Mouse (Mus musculus): ENCODE results near the gene Dgka. TPM values are rescaled to one million over a fixed set of nuclear protein-coding genes. Genes with fewer than 3 reads are reported as not detected.

Gene Dgka
- polyA plus RNA-seq, 1 experiment from 2014 or later, result 5.4 TPM

GRCm38 (mm10) chr10:128704491-128705316 lies 40.0 kb downstream of the Dgka start, which contains the start of gene Cdk2:
Cdk2 (minus strand) TSS chr10:128705031.
- H3K27me3 ChIP-seq (ENCODE audit: control insufficient read depth, insufficient read depth, low read length), result no peaks in the 10 kb centered on the region
- peaks cover 7 to 21% of the 10 kb centered on the region in 2 experiments for H3K4me1 ChIP-seq (ENCODE audit: control insufficient read depth in 2 of 2, insufficient read depth in 2 of 2, low read length in 2 of 2)
- under 1% methylated on average over 62 of the region's 62 CpGs for WGBS
- peak within 1 kb of the TSS; percentile 89 for H3K9ac ChIP-seq (ENCODE audit: low read length)
- peak within 1 kb of the TSS; percentile 87 to 97 for H3K27ac ChIP-seq (replicated peaks in 1 of 2; ENCODE audit: control insufficient read depth in 1 of 2, insufficient read depth in 1 of 2, low read depth in 2 of 2, low read length in 2 of 2)
- peak; percentile 93 for ATAC-seq (ENCODE audit: insufficient number of reproducible peaks, insufficient read depth, low FRiP score, low read depth)
- peak within 1 kb of the TSS; percentile 68 for H3K4me2 ChIP-seq (ENCODE audit: low read length)
- H3K9me3 ChIP-seq (ENCODE audit: control insufficient read depth, low read length), result no peaks in the 10 kb centered on the region
- peaks cover 37% of the 10 kb centered on the region for H3K36me3 ChIP-seq (ENCODE audit: control insufficient read depth, insufficient read depth, low read length)
- H3K4me3 ChIP-seq (ENCODE audit: control insufficient read depth in 1 of 2, insufficient read depth in 1 of 2, low read depth in 1 of 2, low read length in 2 of 2), result peak within 1 kb of the TSS; percentile 69 to 77

- peak within 1 kb of the TSS; percentile 89 for H3K9ac ChIP-seq (ENCODE audit: low read length)
- H3K36me3 ChIP-seq (ENCODE audit: control insufficient read depth, insufficient read depth, low read length), result peaks cover 45% of the 10 kb centered on the region
- peak within 1 kb of the TSS; percentile 68 for H3K4me2 ChIP-seq (ENCODE audit: low read length)
- H3K4me1 ChIP-seq (ENCODE audit: control insufficient read depth in 2 of 2, insufficient read depth in 2 of 2, low read length in 2 of 2), result peaks cover 12 to 29% of the 10 kb centered on the region in 2 experiments
- 19% methylated on average over 4 of the region's 4 CpGs for WGBS
- peak within 1 kb of the TSS; percentile 87 to 97 for H3K27ac ChIP-seq (replicated peaks in 1 of 2; ENCODE audit: control insufficient read depth in 1 of 2, insufficient read depth in 1 of 2, low read depth in 2 of 2, low read length in 2 of 2)
- no peaks in the 10 kb centered on the region for H3K27me3 ChIP-seq (ENCODE audit: control insufficient read depth, insufficient read depth, low read length)
- peak within 1 kb of the TSS; percentile 69 to 77 for H3K4me3 ChIP-seq (ENCODE audit: control insufficient read depth in 1 of 2, insufficient read depth in 1 of 2, low read depth in 1 of 2, low read length in 2 of 2)
- no peak for ATAC-seq (ENCODE audit: insufficient number of reproducible peaks, insufficient read depth, low FRiP score, low read depth)
- no peaks in the 10 kb centered on the region for H3K9me3 ChIP-seq (ENCODE audit: control insufficient read depth, low read length)
These were observed 40.8 kb downstream of the Dgka start, which contains the start of gene Pmel for GRCm38 (mm10) chr10:128703895-128704294. Pmel (plus strand) TSS chr10:128704195.

GRCm38 (mm10) chr10:128702328-128703007 lies 42.2 kb downstream of the Dgka start:
- no peaks in the 10 kb centered on the region for H3K9me3 ChIP-seq (ENCODE audit: control insufficient read depth, low read length)
- H3K4me3 ChIP-seq (ENCODE audit: control insufficient read depth in 1 of 2, insufficient read depth in 1 of 2, low read depth in 1 of 2, low read length in 2 of 2), result no peak overlapping the region
- no peak for ATAC-seq (ENCODE audit: insufficient number of reproducible peaks, insufficient read depth, low FRiP score, low read depth)
- 0 out of 2 replicates have a peak overlapping the region, but pooled peaks have one; percentile 21 for H3K9ac ChIP-seq (ENCODE audit: low read length)
- 44% methylated on average over 6 of the region's 6 CpGs for WGBS
- 0 out of 2 replicates have a peak overlapping the region, but pooled peaks have one; percentile 13 for H3K4me2 ChIP-seq (ENCODE audit: low read length)
- peaks cover 57% of the 10 kb centered on the region for H3K36me3 ChIP-seq (ENCODE audit: control insufficient read depth, insufficient read depth, low read length)
- H3K27me3 ChIP-seq (ENCODE audit: control insufficient read depth, insufficient read depth, low read length), result no peaks in the 10 kb centered on the region
- peaks cover 14 to 31% of the 10 kb centered on the region in 2 experiments for H3K4me1 ChIP-seq (ENCODE audit: control insufficient read depth in 2 of 2, insufficient read depth in 2 of 2, low read length in 2 of 2)
- H3K27ac ChIP-seq (replicated peaks in 1 of 2; ENCODE audit: control insufficient read depth in 1 of 2, insufficient read depth in 1 of 2, low read depth in 2 of 2, low read length in 2 of 2), result peak overlapping the region in 1 of 2 experiments; percentile 39; a peak in 1 of 4 replicates

- Histone ChIP-seq H3K4me1 (ENCODE audit: control insufficient read depth in 2 of 2, insufficient read depth in 2 of 2, low read length in 2 of 2) (peaks cover 18 to 35% of the 10 kb centered on the region in 2 experiments), H3K4me3 (ENCODE audit: control insufficient read depth in 1 of 2, insufficient read depth in 1 of 2, low read depth in 1 of 2, low read length in 2 of 2) (no peak overlapping the region), H3K9me3 (ENCODE audit: control insufficient read depth, low read length) (no peaks in the 10 kb centered on the region), H3K27me3 (ENCODE audit: control insufficient read depth, insufficient read depth, low read length) (no peaks in the 10 kb centered on the region), H3K27ac (replicated peaks in 1 of 2; ENCODE audit: control insufficient read depth in 1 of 2, insufficient read depth in 1 of 2, low read depth in 2 of 2, low read length in 2 of 2) (no peak overlapping the region), H3K36me3 (ENCODE audit: control insufficient read depth, insufficient read depth, low read length) (peaks cover 58% of the 10 kb centered on the region), H3K9ac (ENCODE audit: low read length) (no peak overlapping the region), H3K4me2 (ENCODE audit: low read length) (no peak overlapping the region)
- WGBS, result 92% methylated on average over 5 of the region's 5 CpGs
- ATAC-seq (ENCODE audit: insufficient number of reproducible peaks, insufficient read depth, low FRiP score, low read depth), result no peak
These were observed 43.9 kb downstream of the Dgka start for GRCm38 (mm10) chr10:128700712-128701111.

- Histone ChIP-seq H3K4me1 (ENCODE audit: control insufficient read depth in 2 of 2, insufficient read depth in 2 of 2, low read length in 2 of 2) (peaks cover 15 to 42% of the 10 kb centered on the region in 2 experiments), H3K4me2 (ENCODE audit: low read length) (no peak overlapping the region), H3K9ac (ENCODE audit: low read length) (peak overlapping the region; percentile 38; the same call in 1 of the 2 replicates), H3K9me3 (ENCODE audit: control insufficient read depth, low read length) (no peaks in the 10 kb centered on the region), H3K4me3 (ENCODE audit: control insufficient read depth in 1 of 2, insufficient read depth in 1 of 2, low read depth in 1 of 2, low read length in 2 of 2) (no peak overlapping the region), H3K27ac (replicated peaks in 1 of 2; ENCODE audit: control insufficient read depth in 1 of 2, insufficient read depth in 1 of 2, low read depth in 2 of 2, low read length in 2 of 2) (peak overlapping the region in 1 of 2 experiments; percentile 55; a peak in 2 of 4 replicates), H3K27me3 (ENCODE audit: control insufficient read depth, insufficient read depth, low read length) (no peaks in the 10 kb centered on the region), H3K36me3 (ENCODE audit: control insufficient read depth, insufficient read depth, low read length) (peaks cover 58% of the 10 kb centered on the region)
- 40% methylated on average over 11 of the region's 11 CpGs for WGBS
- no peak for ATAC-seq (ENCODE audit: insufficient number of reproducible peaks, insufficient read depth, low FRiP score, low read depth)
These were observed 45.0 kb downstream of the Dgka start for GRCm38 (mm10) chr10:128699611-128700010.

- no peaks in the 10 kb centered on the region for H3K9me3 ChIP-seq (ENCODE audit: control insufficient read depth, low read length)
- H3K9ac ChIP-seq (ENCODE audit: low read length), result peak overlapping the region; percentile 38; the same call in 1 of the 2 replicates
- peaks cover 58% of the 10 kb centered on the region for H3K36me3 ChIP-seq (ENCODE audit: control insufficient read depth, insufficient read depth, low read length)
- H3K4me2 ChIP-seq (ENCODE audit: low read length), result no peak overlapping the region
- peaks cover 15 to 43% of the 10 kb centered on the region in 2 experiments for H3K4me1 ChIP-seq (ENCODE audit: control insufficient read depth in 2 of 2, insufficient read depth in 2 of 2, low read length in 2 of 2)
- H3K27ac ChIP-seq (replicated peaks in 1 of 2; ENCODE audit: control insufficient read depth in 1 of 2, insufficient read depth in 1 of 2, low read depth in 2 of 2, low read length in 2 of 2), result peak overlapping the region in 1 of 2 experiments; percentile 55; a peak in 2 of 4 replicates
- no peak for ATAC-seq (ENCODE audit: insufficient number of reproducible peaks, insufficient read depth, low FRiP score, low read depth)
- WGBS, result 76% methylated on average over 5 of the region's 5 CpGs
- H3K4me3 ChIP-seq (ENCODE audit: control insufficient read depth in 1 of 2, insufficient read depth in 1 of 2, low read depth in 1 of 2, low read length in 2 of 2), result no peak overlapping the region
- no peaks in the 10 kb centered on the region for H3K27me3 ChIP-seq (ENCODE audit: control insufficient read depth, insufficient read depth, low read length)
These were observed 45.6 kb downstream of the Dgka start for GRCm38 (mm10) chr10:128699006-128699405.

GRCm38 (mm10) chr10:128697072-128697725 lies 47.5 kb downstream of the Dgka start:
- peak overlapping the region; percentile 76 to 77; a peak in 2 of 4 replicates for H3K27ac ChIP-seq (replicated peaks in 1 of 2; ENCODE audit: control insufficient read depth in 1 of 2, insufficient read depth in 1 of 2, low read depth in 2 of 2, low read length in 2 of 2)
- H3K4me2 ChIP-seq (ENCODE audit: low read length), result peak overlapping the region; percentile 64; the same call in 1 of the 2 replicates
- peaks cover 13 to 26% of the 10 kb centered on the region in 2 experiments for H3K4me1 ChIP-seq (ENCODE audit: control insufficient read depth in 2 of 2, insufficient read depth in 2 of 2, low read length in 2 of 2)
- peaks cover 51% of the 10 kb centered on the region for H3K36me3 ChIP-seq (ENCODE audit: control insufficient read depth, insufficient read depth, low read length)
- H3K4me3 ChIP-seq (ENCODE audit: control insufficient read depth in 1 of 2, insufficient read depth in 1 of 2, low read depth in 1 of 2, low read length in 2 of 2), result no peak overlapping the region
- no peak for ATAC-seq (ENCODE audit: insufficient number of reproducible peaks, insufficient read depth, low FRiP score, low read depth)
- H3K9ac ChIP-seq (ENCODE audit: low read length), result no peak overlapping the region
- 91% methylated on average over 6 of the region's 6 CpGs for WGBS
- no peaks in the 10 kb centered on the region for H3K9me3 ChIP-seq (ENCODE audit: control insufficient read depth, low read length)
- H3K27me3 ChIP-seq (ENCODE audit: control insufficient read depth, insufficient read depth, low read length), result no peaks in the 10 kb centered on the region
